Mouse (Mus musculus) bone marrow macrophage, adult 2 months (primary cell): ENCODE measurements around the gene Mob3b.

Experiments
- CTCF ChIP-seq: IDR thresholded peaks from 2 replicates; pipeline ENCODE4 v1.5.1; 2012; ENCODE audit warnings: low read depth, mild to moderate bottlenecking, low read length, moderate library complexity
- POLR2A ChIP-seq: IDR thresholded peaks from 2 replicates; pipeline ENCODE4 v1.6.1; 2012; ENCODE audit warnings: mild to moderate bottlenecking, low read depth, low read length, borderline replicate concordance

DNA sequence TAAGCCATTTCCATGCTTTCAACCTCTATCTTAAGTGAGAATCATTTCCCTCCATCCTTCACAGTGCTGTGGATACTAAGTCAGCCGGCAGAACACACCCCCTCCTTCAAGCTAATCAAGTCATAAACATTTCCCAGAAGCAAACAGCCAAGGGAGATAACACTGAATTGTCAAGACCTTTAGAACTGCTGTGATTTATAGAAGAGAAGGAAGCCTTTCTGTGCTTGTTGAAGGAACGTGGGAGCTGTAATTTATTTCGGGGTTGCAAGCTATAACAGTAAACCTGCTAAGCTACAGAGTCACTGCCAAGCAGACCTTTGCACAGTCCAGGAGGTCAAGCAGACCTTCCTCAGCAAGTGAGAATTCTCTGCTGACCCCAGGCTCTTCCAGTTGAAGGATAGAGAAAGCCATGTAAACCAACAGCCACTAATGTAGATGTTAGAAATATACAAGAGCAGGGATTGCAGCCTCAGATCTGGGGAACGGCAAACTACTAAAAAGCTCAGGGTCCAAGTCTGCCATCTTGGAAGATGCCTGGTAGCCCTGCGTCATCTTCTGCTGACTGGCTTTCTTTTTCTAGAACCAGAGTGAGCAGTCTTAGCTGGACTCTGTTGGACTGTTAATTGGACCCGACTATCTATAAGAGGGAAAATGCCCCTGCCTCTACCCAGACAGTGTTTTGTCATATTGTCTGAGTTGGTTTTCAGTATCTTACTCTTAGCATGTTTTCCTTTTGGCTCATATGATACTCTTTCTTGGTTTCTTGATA, 104.9 kb downstream of the Mob3b start:
- TF ChIP-seq POLR2A (no peak), CTCF (no peak)
